ENCODE assay signal across 8 mouse cellular contexts in genomic region chr5:8045855-8046254, GRCm38 (mm10). TPM values are rescaled to one million over a fixed set of nuclear protein-coding genes. Genes with fewer than 3 reads are reported as not detected.
DNase-seq lines count a peak whose midpoint lies in the region; ATAC-seq lines count a peak whose summit lies in the region.

TSS of gene Sri (plus strand) at chr5:8046078.

- H3K9me3 ChIP-seq in neural tube, embryonic 11.5 days (ENCODE audit: control insufficient read depth, low read length): no peaks in the 10 kb centered on the region
- no peaks in the 10 kb centered on the region for H3K9me3 ChIP-seq in forebrain, embryonic 13.5 days (replicated peaks)
- no peaks in the 10 kb centered on the region for H3K9me3 ChIP-seq in hindbrain, embryonic 10.5 days
- H3K9me3 ChIP-seq in midbrain, embryonic 10.5 days (replicated peaks): no peaks in the 10 kb centered on the region

- no peak within 1 kb of the TSS for H3K27ac ChIP-seq in neural tube, embryonic 11.5 days (ENCODE audit: low read depth, low read length)
- H3K27ac ChIP-seq in forebrain, embryonic 13.5 days: no peak within 1 kb of the TSS
- H3K27ac ChIP-seq in hindbrain, embryonic 10.5 days: no peak within 1 kb of the TSS
- no peak within 1 kb of the TSS for H3K27ac ChIP-seq in midbrain, embryonic 10.5 days (replicated peaks)

- 87% methylated on average over 6 of the region's 6 CpGs for WGBS in neural tube, embryonic 11.5 days
- 88% methylated on average over 6 of the region's 6 CpGs for WGBS in forebrain, embryonic 13.5 days
- WGBS in hindbrain, embryonic 10.5 days: 86% methylated on average over 6 of the region's 6 CpGs
- 88% methylated on average over 6 of the region's 6 CpGs for WGBS in midbrain, embryonic 10.5 days

- H3K27me3 ChIP-seq in neural tube, embryonic 11.5 days (ENCODE audit: control insufficient read depth, insufficient read depth, low read length): no peaks in the 10 kb centered on the region
- H3K27me3 ChIP-seq in forebrain, embryonic 13.5 days: no peaks in the 10 kb centered on the region
- H3K27me3 ChIP-seq in hindbrain, embryonic 10.5 days (ENCODE audit: insufficient read depth, poor library complexity, severe bottlenecking): no peaks in the 10 kb centered on the region
- H3K27me3 ChIP-seq in midbrain, embryonic 10.5 days (ENCODE audit: low read depth, poor library complexity, severe bottlenecking): no peaks in the 10 kb centered on the region

- ATAC-seq in neural tube, embryonic 11.5 days (ENCODE audit: insufficient read depth, low FRiP score, low TSS enrichment): no peak
- no peak for ATAC-seq in forebrain, embryonic 13.5 days

- H3K36me3 ChIP-seq in neural tube, embryonic 11.5 days (ENCODE audit: control insufficient read depth, insufficient read depth, low read length): no peaks in the 10 kb centered on the region
- no peaks in the 10 kb centered on the region for H3K36me3 ChIP-seq in forebrain, embryonic 13.5 days (ENCODE audit: poor library complexity, severe bottlenecking)
- no peaks in the 10 kb centered on the region for H3K36me3 ChIP-seq in hindbrain, embryonic 10.5 days
- H3K36me3 ChIP-seq in midbrain, embryonic 10.5 days: no peaks in the 10 kb centered on the region

- H3K4me3 ChIP-seq in neural tube, embryonic 11.5 days (ENCODE audit: low read depth, low read length): no peak within 1 kb of the TSS
- no peak within 1 kb of the TSS for H3K4me3 ChIP-seq in forebrain, embryonic 13.5 days
- no peak within 1 kb of the TSS for H3K4me3 ChIP-seq in hindbrain, embryonic 10.5 days
- H3K4me3 ChIP-seq in midbrain, embryonic 10.5 days: no peak within 1 kb of the TSS

- no peaks in the 10 kb centered on the region for H3K4me1 ChIP-seq in neural tube, embryonic 11.5 days (ENCODE audit: control insufficient read depth, insufficient read depth, low read length)
- no peaks in the 10 kb centered on the region for H3K4me1 ChIP-seq in forebrain, embryonic 13.5 days
- no peaks in the 10 kb centered on the region for H3K4me1 ChIP-seq in hindbrain, embryonic 10.5 days (replicated peaks)
- no peaks in the 10 kb centered on the region for H3K4me1 ChIP-seq in midbrain, embryonic 10.5 days

- no peak for DNase-seq in neural tube, embryonic 11.5 days (ENCODE audit: low spot score)
- no peak for DNase-seq in neural tube, embryonic 10.5 days (ENCODE audit: extremely low spot score, low spot score)
- DNase-seq in hindbrain, embryonic 10.5 days (ENCODE audit: low spot score): no peak
- DNase-seq in layer of hippocampus, postnatal 36 days: no peak
- DNase-seq in midbrain, embryonic 10.5 days (ENCODE audit: low spot score): no peak
- DNase-seq in spleen, postnatal 4 days (ENCODE audit: low spot score in 2 of 2): no peak
- DNase-seq in thymus, postnatal 10 days (ENCODE audit: low spot score in 2 of 2): no peak

- no peak within 1 kb of the TSS for H3K9ac ChIP-seq in neural tube, embryonic 11.5 days (ENCODE audit: low read length)
- H3K9ac ChIP-seq in forebrain, embryonic 13.5 days: no peak within 1 kb of the TSS

- H3K4me2 ChIP-seq in neural tube, embryonic 11.5 days (ENCODE audit: low read depth): no peak within 1 kb of the TSS
- H3K4me2 ChIP-seq in forebrain, embryonic 13.5 days: no peak within 1 kb of the TSS

RNA-seq across cellular contexts. Expression of gene Sri, which starts in this region (rescaled TPM):
- 169 and 171 TPM in 2 replicates for polyA plus RNA-seq in neural tube, embryonic 11.5 days (2014; fragmentation: Nextera tagmentation; extraction: Ambion mirVana)
- polyA plus RNA-seq in forebrain, embryonic 13.5 days (2015; fragmentation: Nextera tagmentation; extraction: Ambion mirVana): 135 and 147 TPM in 2 replicates
- polyA plus RNA-seq in hindbrain, embryonic 10.5 days (2016; fragmentation: Nextera tagmentation; extraction: Ambion mirVana): 193 and 194 TPM in 2 replicates
- total RNA-seq in layer of hippocampus, postnatal 36 days (2021): 100 to 1,000 TPM; 107 to 111 TPM
- 189 and 196 TPM in 2 replicates for polyA plus RNA-seq in midbrain, embryonic 10.5 days (2016; fragmentation: Nextera tagmentation; extraction: Ambion mirVana)
